Mouse (Mus musculus) hindbrain, embryonic 10.5 days (tissue): ENCODE results near the gene Calml4. TPM values are rescaled to one million over a fixed set of nuclear protein-coding genes. Genes with fewer than 3 reads are reported as not detected.

Experiments used
- DNase-seq: peaks from one replicate; pipeline ENCODE4 v3.0.0-alpha.2; 2017; ENCODE audit warnings: low spot score
- H3K27ac ChIP-seq: fragments of 300-500 bp; sonication (generic); 2 replicates; pipeline ENCODE4 v1.5.1; 2016; ENCODE audit warnings: mild to moderate bottlenecking, moderate library complexity
- H3K27me3 ChIP-seq: fragments of 300-500 bp; sonication (generic); 2 replicates; pipeline ENCODE4 v1.6.1; 2016; ENCODE audit warnings: mild to moderate bottlenecking; ENCODE audit not compliant: poor library complexity, insufficient read depth, severe bottlenecking
- H3K36me3 ChIP-seq: fragments of 300-500 bp; sonication (generic); 2 replicates; pipeline ENCODE4 v1.6.1; 2016; ENCODE audit warnings: mild to moderate bottlenecking, moderate library complexity
- H3K4me1 ChIP-seq: fragments of 300-500 bp; sonication (generic); replicated peaks from 2 replicates; pipeline ENCODE4 v1.6.1; 2016; ENCODE audit warnings: mild to moderate bottlenecking
- H3K4me3 ChIP-seq: fragments of 300-500 bp; sonication (generic); 2 replicates; pipeline ENCODE4 v1.5.1; 2016; ENCODE audit warnings: mild to moderate bottlenecking, moderate library complexity
- H3K9me3 ChIP-seq: fragments of 300-500 bp; sonication (generic); 2 replicates; pipeline ENCODE4 v1.6.1; 2016; ENCODE audit warnings: mild to moderate bottlenecking, moderate library complexity
- WGBS: fragments of 180-500 bp; shearing (Covaris S2); methylation state at CpG from one replicate; pipeline ENCODE4 v1.1.7; 2016; 5-methylcytosine and 5-hydroxymethylcytosine counted together
- polyA plus RNA-seq: library from polyadenylated mRNA; unstranded; fragments of >200 nt; fragmentation: Nextera tagmentation; extraction: Ambion mirVana; gene quantifications from 2 replicates; pipeline ENCODE4 v1.2.1, GENCODE M21; 2016

Calml4 gene
- polyA plus RNA-seq, 1 experiment from 2014 or later: 6.4 TPM

- no peaks in the 10 kb centered on the region for H3K4me1 ChIP-seq
- no peak for DNase-seq
- 88% methylated on average over 7 of the region's 7 CpGs for WGBS
Measured at GRCm38 (mm10) chr9:62876966-62877616, 19.2 kb downstream of the Calml4 start.

GRCm38 (mm10) chr9:62877825-62878224, 19.9 kb downstream of the Calml4 start:
- no peak overlapping the region for H3K27ac ChIP-seq
- DNase-seq: no peak
- peaks cover 29% of the 10 kb centered on the region for H3K36me3 ChIP-seq
- no peaks in the 10 kb centered on the region for H3K27me3 ChIP-seq
- H3K4me3 ChIP-seq: no peak overlapping the region
- H3K4me1 ChIP-seq: no peaks in the 10 kb centered on the region
- WGBS: 87% methylated on average over 2 of the region's 2 CpGs
- no peaks in the 10 kb centered on the region for H3K9me3 ChIP-seq

More at GRCm38 (mm10) chr9:62876966-62877616, 19.2 kb downstream of the Calml4 start:
- H3K4me3 ChIP-seq: no peak overlapping the region
- H3K27me3 ChIP-seq: no peaks in the 10 kb centered on the region
- H3K27ac ChIP-seq: no peak overlapping the region
- peaks cover 22% of the 10 kb centered on the region for H3K36me3 ChIP-seq
- no peaks in the 10 kb centered on the region for H3K9me3 ChIP-seq

GRCm38 (mm10) chr9:62881871-62882270, 24.0 kb downstream of the Calml4 start:
- no peak overlapping the region for H3K27ac ChIP-seq
- no peaks in the 10 kb centered on the region for H3K9me3 ChIP-seq
- 85% methylated on average over 12 of the region's 12 CpGs for WGBS
- H3K36me3 ChIP-seq: peaks cover 63% of the 10 kb centered on the region
- H3K4me1 ChIP-seq: no peaks in the 10 kb centered on the region
- no peak overlapping the region for H3K4me3 ChIP-seq
- no peaks in the 10 kb centered on the region for H3K27me3 ChIP-seq
- no peak for DNase-seq

GRCm38 (mm10) chr9:62894486-62894885, 36.6 kb downstream of the Calml4 start:
- Histone ChIP-seq H3K27ac (no peak overlapping the region), H3K36me3 (peaks cover 76% of the 10 kb centered on the region)

GRCm38 (mm10) chr9:62901736-62902135, 43.9 kb downstream of the Calml4 start:
- no peak for DNase-seq
- H3K27me3 ChIP-seq: no peaks in the 10 kb centered on the region
- no peak overlapping the region for H3K4me3 ChIP-seq
- H3K9me3 ChIP-seq: 0 out of 2 replicates have a peak, but pooled peaks cover 4% of the 10 kb centered on the region
- WGBS: 94% methylated on average over 2 of the region's 2 CpGs
- peaks cover 49% of the 10 kb centered on the region for H3K36me3 ChIP-seq
- H3K4me1 ChIP-seq: peaks cover 4% of the 10 kb centered on the region; the same call in 1 of the 2 replicates
- no peak overlapping the region for H3K27ac ChIP-seq

More at GRCm38 (mm10) chr9:62894486-62894885, 36.6 kb downstream of the Calml4 start:
- WGBS: 94% methylated on average over 1 of the region's 1 CpGs
- H3K9me3 ChIP-seq: no peaks in the 10 kb centered on the region
- no peaks in the 10 kb centered on the region for H3K4me1 ChIP-seq
- H3K27me3 ChIP-seq: no peaks in the 10 kb centered on the region
- DNase-seq: no peak
- no peak overlapping the region for H3K4me3 ChIP-seq

GRCm38 (mm10) chr9:62903841-62904240, 46.0 kb downstream of the Calml4 start:
- DNase-seq: no peak
- H3K27ac ChIP-seq: no peak overlapping the region
- no peak overlapping the region for H3K4me3 ChIP-seq
- peaks cover 46% of the 10 kb centered on the region for H3K36me3 ChIP-seq
- 97% methylated on average over 2 of the region's 2 CpGs for WGBS
- H3K4me1 ChIP-seq: peaks cover 4% of the 10 kb centered on the region; the same call in 1 of the 2 replicates
- no peaks in the 10 kb centered on the region for H3K27me3 ChIP-seq
- H3K9me3 ChIP-seq: 0 out of 2 replicates have a peak, but pooled peaks cover 4% of the 10 kb centered on the region

- Histone ChIP-seq H3K4me1 (peaks cover 4% of the 10 kb centered on the region; the same call in 1 of the 2 replicates), H3K27ac (no peak overlapping the region), H3K36me3 (peaks cover 55% of the 10 kb centered on the region), H3K27me3 (no peaks in the 10 kb centered on the region), H3K4me3 (no peak overlapping the region), H3K9me3 (0 out of 2 replicates have a peak, but pooled peaks cover 4% of the 10 kb centered on the region)
- 95% methylated on average over 8 of the region's 8 CpGs for WGBS
- no peak for DNase-seq
Measured at GRCm38 (mm10) chr9:62905039-62905438, 47.2 kb downstream of the Calml4 start.

- Histone ChIP-seq H3K4me3 (no peak overlapping the region), H3K27me3 (no peaks in the 10 kb centered on the region), H3K9me3 (peaks cover 12% of the 10 kb centered on the region; the same call in 1 of the 2 replicates), H3K36me3 (peaks cover 84% of the 10 kb centered on the region), H3K27ac (no peak overlapping the region), H3K4me1 (no peaks in the 10 kb centered on the region)
- no peak for DNase-seq
- WGBS: 89% methylated on average over 5 of the region's 5 CpGs
Measured at GRCm38 (mm10) chr9:62913390-62914069, 55.6 kb downstream of the Calml4 start.

GRCm38 (mm10) chr9:62917059-62917458, 59.2 kb downstream of the Calml4 start:
- no peak for DNase-seq
- no peak overlapping the region for H3K4me3 ChIP-seq
- 94% methylated on average over 1 of the region's 1 CpGs for WGBS
- no peak overlapping the region for H3K27ac ChIP-seq
- peaks cover 70% of the 10 kb centered on the region for H3K36me3 ChIP-seq
- H3K9me3 ChIP-seq: peaks cover 12% of the 10 kb centered on the region; the same call in 1 of the 2 replicates
- no peaks in the 10 kb centered on the region for H3K4me1 ChIP-seq
- H3K27me3 ChIP-seq: no peaks in the 10 kb centered on the region

- Histone ChIP-seq H3K4me3 (no peak overlapping the region), H3K9me3 (peaks cover 6% of the 10 kb centered on the region; the same call in 1 of the 2 replicates), H3K27ac (no peak overlapping the region), H3K27me3 (no peaks in the 10 kb centered on the region), H3K4me1 (no peaks in the 10 kb centered on the region), H3K36me3 (peaks cover 42% of the 10 kb centered on the region)
- WGBS: 88% methylated on average over 2 of the region's 2 CpGs
- no peak for DNase-seq
Measured at GRCm38 (mm10) chr9:62920877-62921276, 63.0 kb downstream of the Calml4 start.

- no peaks in the 10 kb centered on the region for H3K4me1 ChIP-seq
- DNase-seq: no peak
- WGBS: 91% methylated on average over 2 of the region's 2 CpGs
Measured at GRCm38 (mm10) chr9:62924886-62925610, 67.2 kb downstream of the Calml4 start.

More at GRCm38 (mm10) chr9:62924886-62925610, 67.2 kb downstream of the Calml4 start:
- Histone ChIP-seq H3K4me3 (no peak overlapping the region), H3K9me3 (no peaks in the 10 kb centered on the region), H3K36me3 (peaks cover 14% of the 10 kb centered on the region), H3K27me3 (no peaks in the 10 kb centered on the region), H3K27ac (no peak overlapping the region)
